Mouse (Mus musculus) lung, postnatal 36 days (tissue): ENCODE results near the gene Cobl.

Source experiments
- DNase-seq: peaks from one replicate; pipeline ENCODE4 v3.0.0; 2022; ENCODE audit warnings: mixed read lengths

The Cobl gene

GRCm38 (mm10) chr11:12443614-12444013, 21.1 kb downstream of the Cobl start:
- no peak for DNase-seq

GRCm38 (mm10) chr11:12443185-12443584, 21.6 kb downstream of the Cobl start:
- no peak for DNase-seq

GRCm38 (mm10) chr11:12442283-12442682, 22.5 kb downstream of the Cobl start:
- DNase-seq: peak; percentile 52

- no peak for DNase-seq
Observed at GRCm38 (mm10) chr11:12435905-12436304, 28.9 kb downstream of the Cobl start.

GRCm38 (mm10) chr11:12435018-12435417, 29.7 kb downstream of the Cobl start:
- DNase-seq: no peak

- DNase-seq: no peak
Observed at GRCm38 (mm10) chr11:12434597-12434996, 30.2 kb downstream of the Cobl start.

- no peak for DNase-seq
Observed at GRCm38 (mm10) chr11:12431911-12432310, 32.8 kb downstream of the Cobl start.

GRCm38 (mm10) chr11:12430231-12431041, 34.3 kb downstream of the Cobl start:
- no peak for DNase-seq

GRCm38 (mm10) chr11:12426746-12427145, 38.0 kb downstream of the Cobl start:
- no peak for DNase-seq

- DNase-seq: peak; percentile 50
Observed at GRCm38 (mm10) chr11:12424205-12424604, 40.6 kb downstream of the Cobl start.

GRCm38 (mm10) chr11:12421183-12421582, 43.6 kb downstream of the Cobl start:
- DNase-seq: peak; percentile 64

- no peak for DNase-seq
Observed at GRCm38 (mm10) chr11:12420146-12420545, 44.6 kb downstream of the Cobl start.

- peak; percentile 58 for DNase-seq
Observed at GRCm38 (mm10) chr11:12416899-12417298, 47.9 kb downstream of the Cobl start.

GRCm38 (mm10) chr11:12415329-12415728, 49.4 kb downstream of the Cobl start:
- no peak for DNase-seq

GRCm38 (mm10) chr11:12411950-12412349, 52.8 kb downstream of the Cobl start:
- no peak for DNase-seq

GRCm38 (mm10) chr11:12411075-12411807, 53.5 kb downstream of the Cobl start:
- no peak for DNase-seq

GRCm38 (mm10) chr11:12409463-12409862, 55.3 kb downstream of the Cobl start:
- DNase-seq: peak; percentile 77

- no peak for DNase-seq
Observed at GRCm38 (mm10) chr11:12407834-12408233, 56.9 kb downstream of the Cobl start.

- DNase-seq: no peak
Observed at GRCm38 (mm10) chr11:12399903-12400302, 64.9 kb downstream of the Cobl start.

- no peak for DNase-seq
Observed at GRCm38 (mm10) chr11:12396196-12396595, 68.6 kb downstream of the Cobl start.

- no peak for DNase-seq
Observed at GRCm38 (mm10) chr11:12394701-12395100, 70.1 kb downstream of the Cobl start.

GRCm38 (mm10) chr11:12394151-12394550, 70.6 kb downstream of the Cobl start:
- DNase-seq: peak; percentile 21

- DNase-seq: peak; percentile 22
Observed at GRCm38 (mm10) chr11:12384826-12385225, 79.9 kb downstream of the Cobl start.

- peak; percentile 62 for DNase-seq
Observed at GRCm38 (mm10) chr11:12382991-12383390, 81.8 kb downstream of the Cobl start.
